Mouse (Mus musculus) embryonic facial prominence, embryonic 15.5 days (tissue): ENCODE results near the gene Olfr329-ps. TPM values are rescaled to one million over a fixed set of nuclear protein-coding genes. Genes with fewer than 3 reads are reported as not detected.
"Not testable (repeated sequence)": the region's sequence is repeated elsewhere in the genome, so short reads cannot be mapped to it uniquely, and the experiment has no call there.

ENCODE experiments used
- ATAC-seq: fragments of 200-750 bp; cut with Nextera tagmentation; 2 replicates; pipeline ENCODE4 v1.8.0; 2017; ENCODE audit warnings: low read depth, moderate TSS enrichment; ENCODE audit not compliant: insufficient number of reproducible peaks, low FRiP score, low TSS enrichment
- H3K27ac ChIP-seq: fragments of 300-500 bp; sonication (generic); replicated peaks from 2 replicates; pipeline ENCODE4 v1.5.1; 2015; ENCODE audit warnings: mild to moderate bottlenecking, inconsistent platforms
- H3K27me3 ChIP-seq: fragments of 300-500 bp; sonication (generic); 2 replicates; pipeline ENCODE4 v1.6.1; 2015; ENCODE audit warnings: inconsistent platforms
- H3K36me3 ChIP-seq: fragments of 300-500 bp; sonication (generic); 2 replicates; pipeline ENCODE4 v1.6.1; 2015; ENCODE audit warnings: mild to moderate bottlenecking, inconsistent platforms
- H3K4me1 ChIP-seq: fragments of 300-500 bp; sonication (generic); 2 replicates; pipeline ENCODE4 v1.6.1; 2015; ENCODE audit warnings: inconsistent platforms
- H3K4me2 ChIP-seq: fragments of 300-500 bp; sonication (generic); replicated peaks from 2 replicates; pipeline ENCODE4 v1.6.1; 2015; ENCODE audit warnings: mild to moderate bottlenecking, inconsistent platforms
- H3K4me3 ChIP-seq: fragments of 300-500 bp; sonication (generic); replicated peaks from 2 replicates; pipeline ENCODE4 v1.5.1; 2015; ENCODE audit warnings: mild to moderate bottlenecking, inconsistent platforms
- H3K9ac ChIP-seq: fragments of 300-500 bp; sonication (generic); 2 replicates; pipeline ENCODE4 v1.6.1; 2015; ENCODE audit warnings: inconsistent platforms
- H3K9me3 ChIP-seq: fragments of 300-500 bp; sonication (generic); replicated peaks from 2 replicates; pipeline ENCODE4 v1.6.1; 2016; ENCODE audit warnings: inconsistent platforms
- WGBS: fragments of 180-500 bp; shearing (Covaris S2); methylation state at CpG from one replicate; pipeline ENCODE4 v1.1.7; 2015; 5-methylcytosine and 5-hydroxymethylcytosine counted together
- polyA plus RNA-seq: library from polyadenylated mRNA; unstranded; fragments of >200 nt; fragmentation: Nextera tagmentation; extraction: Ambion mirVana; gene quantifications from 2 replicates; pipeline ENCODE4 v1.2.1, GENCODE M21; 2015

Gene Olfr329-ps
- polyA plus RNA-seq, 1 experiment from 2014 or later: 0.16 TPM

DNA sequence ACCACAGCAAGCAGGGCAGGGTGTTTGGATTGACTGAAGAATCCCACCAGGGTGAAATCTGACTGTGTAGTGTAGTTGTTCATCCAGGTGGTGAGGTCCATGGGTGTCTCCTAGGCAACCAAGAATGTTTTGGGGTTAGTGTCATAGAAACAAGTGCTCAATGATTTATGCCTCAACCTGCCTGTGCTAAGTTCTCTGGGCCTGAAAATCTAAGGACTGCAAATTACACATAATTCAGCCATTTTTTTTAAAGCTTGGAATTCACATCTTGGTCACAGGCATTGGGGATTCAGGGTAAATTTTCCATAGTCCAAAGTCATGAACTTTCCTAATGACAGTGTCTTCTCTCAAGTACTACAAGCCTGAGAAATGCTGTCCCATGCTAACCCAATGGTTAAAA, 43.8 kb downstream of the Olfr329-ps start, which contains the start of gene Olfr331:
Gene Olfr331 (minus strand): TSS at position 101 of the 400 bp plus-strand sequence.
- H3K4me1 ChIP-seq, H3K27ac ChIP-seq, ATAC-seq, H3K4me2 ChIP-seq, H3K36me3 ChIP-seq, H3K9ac ChIP-seq, H3K27me3 ChIP-seq, H3K9me3 ChIP-seq, H3K4me3 ChIP-seq: not testable (repeated sequence)

DNA sequence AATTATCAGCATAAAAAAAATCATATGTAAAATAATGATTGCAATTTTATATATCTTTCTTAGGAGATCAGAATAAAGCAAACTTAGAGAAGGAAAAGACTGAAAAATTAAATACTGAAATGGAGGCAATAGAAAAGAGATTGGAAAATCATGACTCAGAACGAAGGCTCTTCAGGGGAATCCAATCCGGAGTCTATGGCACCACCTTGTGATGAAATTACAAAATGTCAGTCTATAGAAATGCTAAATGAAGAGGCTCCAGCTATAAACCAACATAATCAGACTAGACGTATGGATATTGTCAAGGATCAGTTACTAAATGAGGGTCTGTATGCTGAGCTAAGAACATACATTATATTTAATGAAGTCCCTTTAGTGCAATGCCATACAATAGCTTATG, 46.9 kb downstream of the Olfr329-ps start:
- H3K4me3 ChIP-seq: no peak overlapping the region
- ATAC-seq: no peak
- 32% methylated on average over 3 of the region's 3 CpGs for WGBS
- no peaks in the 10 kb centered on the region for H3K4me1 ChIP-seq
- H3K27me3 ChIP-seq: no peaks in the 10 kb centered on the region
- no peaks in the 10 kb centered on the region for H3K9me3 ChIP-seq
- H3K4me2 ChIP-seq: no peak overlapping the region
- H3K9ac ChIP-seq: no peak overlapping the region
- no peaks in the 10 kb centered on the region for H3K36me3 ChIP-seq
- H3K27ac ChIP-seq: no peak overlapping the region

DNA sequence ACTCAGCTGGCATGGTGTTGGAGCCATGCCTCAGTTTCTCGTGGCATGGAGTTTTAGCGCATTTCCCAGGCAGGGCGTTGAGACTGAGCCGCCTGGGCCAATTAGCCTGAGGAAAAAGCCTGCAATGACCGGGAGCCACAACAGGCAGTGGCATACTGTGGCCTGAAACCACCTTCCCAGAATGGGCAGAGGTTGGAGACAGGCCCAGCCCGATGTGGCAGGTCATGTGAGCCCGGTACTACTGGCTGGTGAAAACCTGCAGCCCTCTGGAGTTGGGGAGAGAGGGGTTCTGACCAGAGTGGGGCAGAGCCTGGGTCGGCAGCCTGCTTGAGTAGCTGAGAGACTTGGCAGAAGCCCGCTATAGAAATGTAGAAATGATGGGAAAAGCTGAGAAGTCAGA, 47.5 kb downstream of the Olfr329-ps start:
- H3K9ac ChIP-seq: no peak overlapping the region
- no peak overlapping the region for H3K27ac ChIP-seq
- H3K4me3 ChIP-seq: no peak overlapping the region
- no peaks in the 10 kb centered on the region for H3K27me3 ChIP-seq
- 76% methylated on average over 9 of the region's 9 CpGs for WGBS
- H3K9me3 ChIP-seq: no peaks in the 10 kb centered on the region
- no peaks in the 10 kb centered on the region for H3K36me3 ChIP-seq
- H3K4me1 ChIP-seq: no peaks in the 10 kb centered on the region
- ATAC-seq: no peak
- H3K4me2 ChIP-seq: no peak overlapping the region

DNA sequence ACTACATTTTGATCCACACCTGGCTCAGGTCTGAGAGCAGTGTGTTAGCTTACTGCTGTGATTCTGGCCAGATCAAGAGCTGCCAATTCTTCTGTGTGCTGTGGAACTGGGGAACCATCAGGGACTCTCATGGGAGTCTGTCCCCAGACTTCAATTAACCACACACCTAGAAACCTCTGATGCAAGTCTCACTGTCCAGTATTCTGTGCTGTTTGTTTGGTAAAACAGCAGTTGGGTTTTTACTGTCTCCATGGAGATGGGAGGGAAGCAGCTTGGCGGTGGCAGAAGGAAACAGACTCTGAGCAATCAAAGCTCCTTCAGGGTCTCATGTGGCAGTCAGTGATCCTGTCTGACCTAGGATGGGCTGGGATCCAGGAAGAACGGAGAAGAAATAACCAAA, 53.8 kb downstream of the Olfr329-ps start, which contains the start of gene Olfr332:
Gene Olfr332 (minus strand): TSS at position 101 of the 400 bp plus-strand sequence.
- H3K9ac ChIP-seq: no peak within 1 kb of the TSS
- H3K27me3 ChIP-seq: no peaks in the 10 kb centered on the region
- H3K9me3 ChIP-seq: no peaks in the 10 kb centered on the region
- no peak for ATAC-seq
- H3K4me3 ChIP-seq: no peak within 1 kb of the TSS
- no peak within 1 kb of the TSS for H3K27ac ChIP-seq
- H3K36me3 ChIP-seq: no peaks in the 10 kb centered on the region
- WGBS: 80% methylated on average over 2 of the region's 2 CpGs
- H3K4me2 ChIP-seq: no peak within 1 kb of the TSS
- no peaks in the 10 kb centered on the region for H3K4me1 ChIP-seq

Other genes with a start within 250 kb of the Olfr329-ps start
- 33.1 and 37.1 TPM in 2 replicates for gene Zfp692, start 239.4 kb downstream of the Olfr329-ps start, polyA plus RNA-seq
- 39.6 and 41.0 TPM in 2 replicates for gene Zfp672, start 216.1 kb downstream of the Olfr329-ps start, polyA plus RNA-seq
- gene Sh3bp5l, start 215.7 kb downstream of the Olfr329-ps start, polyA plus RNA-seq: 34.0 and 38.7 TPM in 2 replicates
- gene Lypd8, start 167.4 kb downstream of the Olfr329-ps start, polyA plus RNA-seq: 0.20 and 0.35 TPM in 2 replicates
- not detected in 2 replicates for gene 1810065E05Rik, start 125.3 kb downstream of the Olfr329-ps start, polyA plus RNA-seq
- gene Gm12253, start 113.9 kb downstream of the Olfr329-ps start, polyA plus RNA-seq: not detected in 2 replicates
- not detected in 2 replicates for gene Lypd9, start 93.5 kb downstream of the Olfr329-ps start, polyA plus RNA-seq
- gene Olfr30, start 84.2 kb downstream of the Olfr329-ps start, polyA plus RNA-seq: 0.24 and 0.29 TPM in 2 replicates
- 0.11 and 0.31 TPM in 2 replicates for gene Olfr332, start 53.9 kb downstream of the Olfr329-ps start, polyA plus RNA-seq
- gene Olfr331, start 43.9 kb downstream of the Olfr329-ps start, polyA plus RNA-seq: not detected in 2 replicates
- gene Olfr330, start 11.6 kb downstream of the Olfr329-ps start, polyA plus RNA-seq: 0.14 and 0.36 TPM in 2 replicates
- gene Olfr328, start 9.2 kb upstream of the Olfr329-ps start, polyA plus RNA-seq: 0.08 TPM in 1 of 2 replicates, not detected in the other
- gene Olfr224, start 24.1 kb upstream of the Olfr329-ps start, polyA plus RNA-seq: 0.12 TPM in 1 of 2 replicates, not detected in the other
- not detected in 2 replicates for gene Olfr325, start 31.3 kb upstream of the Olfr329-ps start, polyA plus RNA-seq
- gene Olfr324, start 48.7 kb upstream of the Olfr329-ps start, polyA plus RNA-seq: not detected in 2 replicates
- not detected in 2 replicates for gene 2210407C18Rik, start 69.7 kb upstream of the Olfr329-ps start, polyA plus RNA-seq
- gene Olfr323, start 84.1 kb upstream of the Olfr329-ps start, polyA plus RNA-seq: 0.12 and 0.16 TPM in 2 replicates
- gene Trim58, start 94.0 kb upstream of the Olfr329-ps start, polyA plus RNA-seq: 0.08 TPM in 1 of 2 replicates, not detected in the other
- gene Olfr322, start 112.4 kb upstream of the Olfr329-ps start, polyA plus RNA-seq: 0.11 TPM in 1 of 2 replicates, not detected in the other
- gene Olfr320, start 134.7 kb upstream of the Olfr329-ps start, polyA plus RNA-seq: not detected in 2 replicates
- gene Olfr319, start 152.7 kb upstream of the Olfr329-ps start, polyA plus RNA-seq: not detected in 2 replicates
- gene Olfr318, start 177.6 kb upstream of the Olfr329-ps start, polyA plus RNA-seq: not detected in 2 replicates
- gene Olfr317, start 192.8 kb upstream of the Olfr329-ps start, polyA plus RNA-seq: 0.11 TPM in 1 of 2 replicates, not detected in the other
- 0.16 TPM in 1 of 2 replicates, not detected in the other for gene Olfr316, start 206.3 kb upstream of the Olfr329-ps start, polyA plus RNA-seq
- not detected in 2 replicates for gene Olfr315, start 226.8 kb upstream of the Olfr329-ps start, polyA plus RNA-seq
- not detected in 2 replicates for gene Olfr314, start 236.5 kb upstream of the Olfr329-ps start, polyA plus RNA-seq